Mouse (Mus musculus): ENCODE measurements around the gene Spata31d1a.

The Spata31d1a gene

DNA sequence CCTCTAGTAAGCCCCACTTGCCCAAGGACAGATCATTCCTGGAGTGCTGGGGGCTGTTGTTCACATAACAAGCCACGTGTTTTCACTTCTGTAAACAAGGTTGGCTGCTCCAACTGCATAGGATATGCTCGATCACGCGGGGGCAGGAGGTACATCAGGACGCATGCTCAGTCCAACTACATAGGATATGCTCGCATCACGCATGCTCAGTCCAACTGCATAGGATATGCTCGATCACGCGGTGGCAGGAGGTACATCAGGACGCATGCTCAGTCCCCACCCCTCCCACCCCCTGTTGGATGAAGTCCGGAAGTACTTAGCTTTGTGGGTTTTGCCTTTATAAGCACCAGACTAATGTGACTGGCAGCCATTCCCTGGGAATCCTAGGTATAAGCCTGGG, 48.2 kb downstream of the Spata31d1a start:
- no peak for DNase-seq

DNA sequence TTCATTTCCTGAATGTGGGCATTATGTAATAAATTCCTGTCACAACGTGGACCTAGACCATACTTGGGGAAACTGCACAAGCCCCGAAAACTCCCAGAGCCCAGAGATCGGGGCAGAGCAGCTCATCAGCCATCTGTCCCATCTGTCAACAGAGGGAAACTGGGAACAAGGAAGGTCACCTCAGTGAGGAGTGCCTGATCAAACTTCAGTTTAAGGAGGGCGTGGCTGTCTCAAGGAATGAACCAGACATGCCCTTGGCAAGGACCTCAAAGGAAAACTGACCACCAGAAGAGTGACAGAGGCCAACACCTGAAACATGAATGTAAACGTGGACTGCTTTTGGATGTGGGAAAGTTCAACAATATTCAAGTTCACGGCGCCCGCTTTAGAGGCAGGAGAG, 48.7 kb downstream of the Spata31d1a start:
- DNase-seq = no peak

DNA sequence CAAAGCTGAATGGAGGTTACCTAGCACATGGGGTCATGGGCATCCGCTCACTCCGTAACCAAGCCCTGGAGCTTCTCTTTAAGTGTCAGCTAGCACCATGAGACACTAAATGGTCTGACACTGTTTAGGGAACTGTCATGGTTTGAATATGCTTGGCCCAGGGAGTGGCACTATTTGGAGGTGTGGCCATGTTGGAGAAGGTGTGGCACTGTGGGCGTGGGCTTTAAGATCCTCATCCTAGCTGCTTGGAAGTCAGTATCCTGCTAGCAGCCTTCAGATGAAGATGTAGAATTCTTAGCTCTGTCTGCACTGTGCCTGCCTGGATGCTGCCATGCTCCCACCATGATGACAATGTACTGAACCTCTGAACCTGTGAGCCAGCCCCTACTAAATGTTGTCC, 49.8 kb downstream of the Spata31d1a start:
- no peak for DNase-seq

DNA sequence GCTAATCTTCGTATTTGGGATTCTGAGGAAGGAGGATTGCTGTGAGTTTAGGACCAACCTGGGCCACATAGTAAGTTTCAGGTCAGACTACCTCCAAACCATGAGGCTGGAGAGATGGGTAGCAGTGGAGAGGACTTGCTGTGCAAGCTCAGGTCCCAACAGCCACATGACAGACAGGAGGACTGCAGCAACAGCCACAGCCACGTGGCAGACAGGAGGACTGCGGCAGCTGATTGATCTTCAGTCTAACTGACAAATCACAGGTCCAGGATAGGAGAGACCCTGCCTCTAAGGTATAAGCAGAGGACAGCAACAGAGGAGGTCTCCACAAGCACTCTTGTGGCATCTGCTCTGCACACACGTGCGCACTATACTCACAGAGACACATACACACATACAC, 52.3 kb downstream of the Spata31d1a start:
- DNase-seq = no peak

- no peak for DNase-seq
Observed at GRCm38 (mm10) chr13:59656975-59657388, 53.1 kb downstream of the Spata31d1a start.

DNA sequence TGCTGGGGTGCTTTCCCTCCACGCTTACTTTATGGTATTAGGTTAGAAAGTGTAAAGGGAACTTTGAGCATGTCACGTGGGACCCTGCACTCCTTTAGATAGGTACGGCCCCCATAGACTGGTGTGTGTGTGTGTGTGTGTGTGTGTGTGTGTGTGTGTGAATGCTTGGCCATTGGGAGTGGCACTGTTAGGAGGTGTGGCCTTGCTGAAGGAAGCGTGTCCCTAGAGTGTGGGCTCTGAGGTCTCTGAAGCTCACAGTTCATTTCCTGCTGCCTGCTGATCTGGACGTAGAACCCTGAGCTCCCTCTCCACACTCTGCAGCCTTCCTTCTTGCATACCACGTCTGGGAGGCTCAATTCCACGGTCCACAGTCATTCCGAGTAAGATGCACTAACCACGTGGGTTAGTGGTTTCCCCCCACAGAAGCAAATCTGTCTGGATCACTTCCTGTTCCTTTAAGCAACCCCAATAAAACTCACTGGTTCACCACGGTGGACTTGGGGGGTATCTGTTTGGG, 53.8 kb downstream of the Spata31d1a start:
- no peak for DNase-seq

DNA sequence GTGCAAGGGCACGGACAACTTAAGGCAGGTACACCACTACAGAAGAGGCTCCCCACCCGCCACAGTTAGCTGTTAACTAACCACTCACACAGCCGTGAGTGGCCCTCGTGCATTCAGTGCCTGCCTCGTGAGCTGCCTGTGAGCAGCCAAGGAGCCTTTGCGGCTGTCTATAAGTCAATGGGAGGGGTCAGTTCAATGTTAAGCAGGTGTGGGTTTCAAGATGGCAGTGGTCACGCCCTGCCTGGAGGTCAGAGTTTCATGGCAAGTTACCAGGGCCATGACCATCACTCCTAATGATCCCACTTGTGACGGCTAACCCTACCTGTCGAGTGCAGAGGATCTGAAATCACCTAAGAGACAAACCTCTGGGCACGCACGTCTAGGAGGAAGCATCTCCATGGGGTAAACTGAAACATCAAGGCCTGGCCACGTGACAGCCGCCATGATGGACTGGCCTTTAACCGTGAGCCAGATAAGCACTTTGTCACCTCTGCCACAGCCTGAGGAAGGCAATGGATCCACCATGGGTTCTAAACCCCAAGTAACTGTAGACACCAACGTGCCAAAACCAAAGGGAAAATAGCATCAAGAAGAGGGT, 54.3 kb downstream of the Spata31d1a start:
- no peak for DNase-seq

DNA sequence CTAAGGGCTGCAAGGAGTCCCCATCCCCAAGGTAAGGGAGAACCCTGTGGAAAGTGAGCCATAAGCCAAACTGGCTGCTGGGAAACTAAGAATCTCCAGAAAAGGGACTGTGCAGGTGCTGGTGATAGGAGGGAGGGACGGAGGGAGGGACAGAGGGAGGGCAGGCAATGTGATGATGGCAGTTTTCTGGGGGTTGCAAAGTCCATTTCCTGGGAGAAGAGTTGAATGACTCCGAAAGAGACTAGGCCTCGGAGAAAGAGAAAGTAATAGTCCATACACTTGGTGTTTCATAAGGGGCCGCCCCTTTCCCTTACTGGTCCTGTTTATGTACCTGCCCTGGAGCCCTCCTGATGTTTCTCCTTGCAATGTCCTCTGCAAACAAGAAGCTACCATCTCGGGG, 55.7 kb downstream of the Spata31d1a start:
- DNase-seq = no peak

- DNase-seq = no peak
Observed at GRCm38 (mm10) chr13:59653136-59653535, 57.0 kb downstream of the Spata31d1a start.

- DNase-seq = no peak
Observed at GRCm38 (mm10) chr13:59652651-59653050, 57.5 kb downstream of the Spata31d1a start.

Data from cerebellum, adult 8-10 months (tissue).